In genomic region chr11:80079751-80080150, GRCm38 (mm10) we compare ENCODE assay signal across 8 mouse cellular contexts. TPM values are rescaled to one million over a fixed set of nuclear protein-coding genes. Genes with fewer than 3 reads are reported as not detected.
DNase-seq lines count a peak whose midpoint lies in the region; ATAC-seq and TF ChIP-seq lines count a peak whose summit lies in the region.

No protein-coding gene starts in this region.

- H3K4me2 ChIP-seq in heart, embryonic 12.5 days, result peak overlapping the region; percentile 70
- peak overlapping the region; percentile 83 for H3K4me2 ChIP-seq in hindbrain, embryonic 13.5 days

- H3K36me3 ChIP-seq in heart, embryonic 12.5 days, result no peaks in the 10 kb centered on the region; the same call in 1 of the 2 replicates
- peaks cover 0 to 47% of the 10 kb centered on the region in 2 experiments; a peak in 3 of 4 replicates for H3K36me3 ChIP-seq in MEL (ENCODE audit: control insufficient read depth in 1 of 2, insufficient read depth in 2 of 2, low read length in 2 of 2)
- no peaks in the 10 kb centered on the region for H3K36me3 ChIP-seq in hindbrain, embryonic 13.5 days
- H3K36me3 ChIP-seq in midbrain, embryonic 10.5 days, result peaks cover 12% of the 10 kb centered on the region; the same call in 1 of the 2 replicates

- H3K27ac ChIP-seq in heart, embryonic 12.5 days (ENCODE audit: poor library complexity, severe bottlenecking), result peak overlapping the region; percentile 99; the same call in 1 of the 2 replicates
- H3K27ac ChIP-seq in MEL (ENCODE audit: control insufficient read depth, low read depth, low read length), result peak overlapping the region; percentile 97
- no peak overlapping the region for H3K27ac ChIP-seq in hindbrain, embryonic 13.5 days
- peak overlapping the region; percentile 98 for H3K27ac ChIP-seq in midbrain, embryonic 10.5 days (replicated peaks)

- peaks cover 41% of the 10 kb centered on the region for H3K79me2 ChIP-seq in MEL (ENCODE audit: control insufficient read depth, insufficient read depth, low read length, poor library complexity)

- peak overlapping the region; percentile 93 for H3K4me3 ChIP-seq in heart, embryonic 12.5 days
- H3K4me3 ChIP-seq in MEL (ENCODE audit: control insufficient read depth in 1 of 2, insufficient read depth in 1 of 2, low read depth in 2 of 2, low read length in 2 of 2), result peak overlapping the region; percentile 79 to 98
- H3K4me3 ChIP-seq in hindbrain, embryonic 13.5 days, result peak overlapping the region; percentile 89
- H3K4me3 ChIP-seq in midbrain, embryonic 10.5 days, result peak overlapping the region; percentile 96

- H3K4me1 ChIP-seq in heart, embryonic 12.5 days (replicated peaks), result peaks cover 19% of the 10 kb centered on the region
- peaks cover 28 to 36% of the 10 kb centered on the region in 2 experiments for H3K4me1 ChIP-seq in MEL (ENCODE audit: control insufficient read depth in 1 of 2, insufficient read depth in 2 of 2, low read length in 2 of 2)
- H3K4me1 ChIP-seq in hindbrain, embryonic 13.5 days (replicated peaks), result peaks cover 14% of the 10 kb centered on the region
- peaks cover 19% of the 10 kb centered on the region for H3K4me1 ChIP-seq in midbrain, embryonic 10.5 days

- H3K9me3 ChIP-seq in heart, embryonic 12.5 days (replicated peaks), result no peaks in the 10 kb centered on the region
- H3K9me3 ChIP-seq in MEL (replicated peaks; ENCODE audit: insufficient read depth, low read length), result no peaks in the 10 kb centered on the region
- no peaks in the 10 kb centered on the region for H3K9me3 ChIP-seq in hindbrain, embryonic 13.5 days
- 0 out of 2 replicates have a peak, but pooled peaks cover 3% of the 10 kb centered on the region for H3K9me3 ChIP-seq in midbrain, embryonic 10.5 days (replicated peaks)

- no peaks in the 10 kb centered on the region for H3K27me3 ChIP-seq in heart, embryonic 12.5 days (replicated peaks)
- no peaks in the 10 kb centered on the region for H3K27me3 ChIP-seq in MEL (ENCODE audit: control insufficient read depth in 1 of 2, insufficient read depth in 2 of 2, low read length in 2 of 2)
- H3K27me3 ChIP-seq in hindbrain, embryonic 13.5 days, result no peaks in the 10 kb centered on the region
- H3K27me3 ChIP-seq in midbrain, embryonic 10.5 days (ENCODE audit: low read depth, poor library complexity, severe bottlenecking), result no peaks in the 10 kb centered on the region

- DNase-seq in heart, postnatal 10 days, result no peak
- DNase-seq in MEL (ENCODE audit: low read depth, low spot score), result peak; percentile 85
- DNase-seq in midbrain, embryonic 10.5 days (ENCODE audit: low spot score), result no peak
- DNase-seq in embryo, embryonic 10 days (ENCODE audit: low spot score), result no peak
- DNase-seq in layer of hippocampus, adult 8-10 months (ENCODE audit: low spot score in 2 of 2), result no peak
- DNase-seq in layer of hippocampus, adult 9-11 months, result no peak

- intact Hi-C loops in heart, postnatal 10 days (cut with DNase I), result loop anchor here (5.0 kb wide), 1 partner anchor 103 kb away; the partner anchor contains the start of gene Rnf135

- 27% methylated on average over 6 of the region's 6 CpGs for WGBS in heart, embryonic 12.5 days
- 70% methylated on average over 6 of the region's 6 CpGs for WGBS in hindbrain, embryonic 13.5 days
- 77% methylated on average over 6 of the region's 6 CpGs for WGBS in midbrain, embryonic 10.5 days

- TF ChIP-seq RAD21 in MEL (IDR thresholded peaks at IDR 0.05; ENCODE audit: low read depth, low read length), result no peak

- no peak for ATAC-seq in heart, embryonic 12.5 days (ENCODE audit: insufficient number of reproducible peaks, low FRiP score)
- no peak for ATAC-seq in hindbrain, embryonic 13.5 days (ENCODE audit: low FRiP score)

- peak overlapping the region; percentile 98 for H3K9ac ChIP-seq in heart, embryonic 12.5 days
- peak overlapping the region; percentile 96 for H3K9ac ChIP-seq in MEL (ENCODE audit: control insufficient read depth, low read depth, low read length, poor library complexity, severe bottlenecking)
- H3K9ac ChIP-seq in hindbrain, embryonic 13.5 days, result peak overlapping the region; percentile 91; the same call in 1 of the 2 replicates

- peak; percentile 95 to 96 for TF ChIP-seq EP300 in MEL (IDR thresholded peaks at IDR 0.05; ENCODE audit: low read depth in 1 of 2, low read length in 2 of 2)

- TF ChIP-seq POLR2A in MEL (IDR thresholded peaks at IDR 0.05; ENCODE audit: control insufficient read depth in 1 of 2, insufficient read depth in 1 of 2, low read depth in 1 of 2, low read length in 2 of 2, poor library complexity in 1 of 2), result no peak

- TF ChIP-seq CTCF in MEL (IDR thresholded peaks at IDR 0.05 in 2 of 3, conservative IDR thresholded peaks at IDR 0.05 in 1 of 3; ENCODE audit: control insufficient read depth in 1 of 3, insufficient read depth in 1 of 3, low read depth in 2 of 3, low read length in 3 of 3, poor library complexity in 1 of 3, severe bottlenecking in 1 of 3), result no peak

TF ChIP-seq in MEL, 35 proteins besides CTCF, POLR2A, EP300 and RAD21 (continues in another document):
- TF ChIP-seq MYB (IDR thresholded peaks at IDR 0.05; ENCODE audit: low read depth, low read length), result no peak
- no peak for TF ChIP-seq USF2 (IDR thresholded peaks at IDR 0.05; ENCODE audit: borderline replicate concordance in 1 of 2, insufficient read depth in 1 of 2, low read depth in 1 of 2, low read length in 2 of 2)
- peak; percentile 96 for TF ChIP-seq ETS1 (IDR thresholded peaks at IDR 0.05; ENCODE audit: low read depth, low read length)
- no peak for TF ChIP-seq MEF2A (IDR thresholded peaks at IDR 0.05; ENCODE audit: extremely low read depth, insufficient replicate concordance, low read depth, low read length, poor library complexity, severe bottlenecking)
- TF ChIP-seq GATA1 (IDR thresholded peaks at IDR 0.05; ENCODE audit: low read depth, low read length), result peak; percentile 100
- TF ChIP-seq JUND (IDR thresholded peaks at IDR 0.05; ENCODE audit: low read depth, low read length), result no peak
- no peak for TF ChIP-seq CHD1 (IDR thresholded peaks at IDR 0.05; ENCODE audit: low read depth, low read length)
- peak; percentile 65 for TF ChIP-seq USF1 (IDR thresholded peaks at IDR 0.05; ENCODE audit: low read depth, low read length)
- peak; percentile 84 for TF ChIP-seq TAL1 (IDR thresholded peaks at IDR 0.05; ENCODE audit: low read length)
- no peak for TF ChIP-seq E2F4 (IDR thresholded peaks at IDR 0.05; ENCODE audit: borderline replicate concordance, low read depth, low read length)
- no peak for TF ChIP-seq HCFC1 (IDR thresholded peaks at IDR 0.05; ENCODE audit: low read depth, low read length)
- TF ChIP-seq MXI1 (IDR thresholded peaks at IDR 0.05; ENCODE audit: low read depth, low read length), result peak; percentile 77; the same call in 1 of the 2 replicates
- TF ChIP-seq POLR2AphosphoS2 (IDR thresholded peaks at IDR 0.05; ENCODE audit: low read length), result no peak
- no peak for TF ChIP-seq NRF1 (IDR thresholded peaks at IDR 0.05; ENCODE audit: insufficient read depth, low read depth, low read length, poor library complexity, severe bottlenecking)
- TF ChIP-seq GABPA (IDR thresholded peaks at IDR 0.05; ENCODE audit: low read depth, low read length), result no peak
- no peak for TF ChIP-seq CHD2 (IDR thresholded peaks at IDR 0.05; ENCODE audit: low read length)
- peak; percentile 99 for TF ChIP-seq TCF12 (IDR thresholded peaks at IDR 0.05; ENCODE audit: low read depth, low read length)
- TF ChIP-seq POLR2AphosphoS5 (IDR thresholded peaks at IDR 0.05; ENCODE audit: borderline replicate concordance, low read depth, low read length), result no peak
- TF ChIP-seq NELFE (IDR thresholded peaks at IDR 0.05; ENCODE audit: low read depth, low read length), result no peak
- TF ChIP-seq SIN3A (IDR thresholded peaks at IDR 0.05; ENCODE audit: low read length), result peak; percentile 89
- TF ChIP-seq RCOR1 (IDR thresholded peaks at IDR 0.05; ENCODE audit: low read depth, low read length), result peak; percentile 98
- no peak for TF ChIP-seq SMC3 (IDR thresholded peaks at IDR 0.05; ENCODE audit: low read depth, low read length)
- peak; percentile 54; the same call in 1 of the 2 replicates for TF ChIP-seq TBP (IDR thresholded peaks at IDR 0.05; ENCODE audit: low read depth, low read length)
- 0 out of 2 replicates have a peak, but pooled peaks have one; percentile 67 for TF ChIP-seq MAX (IDR thresholded peaks at IDR 0.05; ENCODE audit: low read length)
- no peak for TF ChIP-seq KAT2A (conservative IDR thresholded peaks at IDR 0.05; ENCODE audit: low read depth, low read length)
- TF ChIP-seq UBTF (IDR thresholded peaks at IDR 0.05; ENCODE audit: borderline replicate concordance, insufficient read depth, low read depth, low read length), result no peak
- TF ChIP-seq ZKSCAN1 (IDR thresholded peaks at IDR 0.05; ENCODE audit: low read depth, low read length), result no peak
- TF ChIP-seq ELF1 (IDR thresholded peaks at IDR 0.05; ENCODE audit: low read depth, low read length), result peak; percentile 22; the same call in 1 of the 2 replicates
- no peak for TF ChIP-seq MAZ (IDR thresholded peaks at IDR 0.05; ENCODE audit: low read depth, low read length)
- peak; percentile 91; the same call in 1 of the 2 replicates for TF ChIP-seq BHLHE40 (IDR thresholded peaks at IDR 0.05; ENCODE audit: borderline replicate concordance, low read depth, low read length)

RNA-seq across cellular contexts. Expression of gene Crlf3, which starts 1.0 kb away (rescaled TPM):
- polyA plus RNA-seq in heart, embryonic 12.5 days (2016; fragmentation: Nextera tagmentation; extraction: Ambion mirVana), result 40.1 and 43.5 TPM in 2 replicates
- 10 to 100 TPM; 16.6 to 26.5 TPM for total RNA-seq in heart, postnatal 10 days (2021)
- 104 and 107 TPM in 2 replicates for total RNA-seq in MEL (2012; rRNA removed)
- polyA plus RNA-seq in MEL (2012; ENCODE audit: insufficient read depth in 1 of 2, insufficient read length in 2 of 2, low read depth in 1 of 2, low replicate concordance in 2 of 2, missing spikeins in 1 of 2), result 10 to 100 TPM in 1 of 2 experiments, not detected in 1; 71.7 TPM
- 12.3 and 13.1 TPM in 2 replicates for polyA plus RNA-seq in hindbrain, embryonic 13.5 days (2015; fragmentation: Nextera tagmentation; extraction: Ambion mirVana)
- polyA plus RNA-seq in midbrain, embryonic 10.5 days (2016; fragmentation: Nextera tagmentation; extraction: Ambion mirVana), result 28.2 and 30.6 TPM in 2 replicates
- 10 to 100 TPM; 18.9 to 24.8 (median 22.4) TPM for total RNA-seq in layer of hippocampus, adult 8-10 months (2022)

RNA-seq across cellular contexts. Expression of gene Atad5, which starts 9.4 kb away (rescaled TPM):
- 6.9 and 8.3 TPM in 2 replicates for polyA plus RNA-seq in heart, embryonic 12.5 days (2016; fragmentation: Nextera tagmentation; extraction: Ambion mirVana)
- total RNA-seq in heart, postnatal 10 days (2021), result 1 to 10 TPM; 2.8 to 4.1 TPM
- total RNA-seq in MEL (2012; rRNA removed), result 22.1 and 22.6 TPM in 2 replicates
- 10 to 100 TPM; 17.1 to 66.9 TPM for polyA plus RNA-seq in MEL (2012; ENCODE audit: insufficient read depth in 1 of 2, insufficient read length in 2 of 2, low read depth in 1 of 2, low replicate concordance in 2 of 2, missing spikeins in 1 of 2)
- 6.1 and 6.3 TPM in 2 replicates for polyA plus RNA-seq in hindbrain, embryonic 13.5 days (2015; fragmentation: Nextera tagmentation; extraction: Ambion mirVana)
- polyA plus RNA-seq in midbrain, embryonic 10.5 days (2016; fragmentation: Nextera tagmentation; extraction: Ambion mirVana), result 17.4 and 17.9 TPM in 2 replicates
- total RNA-seq in layer of hippocampus, adult 8-10 months (2022), result 1 to 10 TPM; 2.8 to 4.7 (median 3.3) TPM
